Mouse (Mus musculus) forelimb bud, embryonic 11.5 days (tissue): ENCODE results near the gene Sspn.

Experiments
- DNase-seq: peaks from one replicate; pipeline ENCODE4 v3.0.0-alpha.2; 2012; ENCODE audit warnings: low read depth, low spot score

Gene Sspn

GRCm38 (mm10) chr6:146014312-146014711 is 82.9 kb downstream of the Sspn start:
- DNase-seq, result no peak
